ENCODE assay signal across 8 mouse cellular contexts in the genomic region with DNA sequence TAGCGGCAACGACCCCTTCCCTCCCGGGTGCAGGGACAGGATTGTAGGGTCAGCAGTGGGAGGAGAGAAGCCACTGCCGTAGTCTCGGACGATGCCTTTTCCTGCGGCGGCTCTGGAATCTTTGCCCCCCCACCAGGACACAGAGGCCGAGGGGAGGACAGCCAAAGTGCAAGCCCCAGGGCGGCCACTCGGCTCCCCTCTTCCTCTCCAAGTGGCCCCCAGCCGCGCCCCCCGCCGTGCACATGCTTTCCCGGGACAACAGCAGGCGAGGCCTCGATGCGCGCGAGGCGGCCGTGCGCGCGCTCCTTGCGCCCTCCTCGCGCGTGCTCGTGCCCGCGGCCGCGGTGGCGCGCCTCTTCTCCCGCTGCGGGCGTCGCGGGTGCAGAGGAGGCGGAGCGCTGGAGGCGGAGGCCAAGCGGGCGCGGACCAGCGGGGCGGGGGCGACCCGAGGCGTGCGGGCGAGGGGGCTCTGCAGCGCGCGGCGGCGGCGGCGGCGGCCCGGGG.
DNase-seq lines count a peak whose midpoint lies in the region; ATAC-seq and TF ChIP-seq lines count a peak whose summit lies in the region.

No protein-coding gene starts in this region.

- under 1% methylated on average over 37 of the region's 64 CpGs for WGBS in intestine, postnatal 0 days
- WGBS in midbrain, embryonic 11.5 days, result 0% methylated on average over 44 of the region's 64 CpGs
- 1% methylated on average over 60 of the region's 64 CpGs for WGBS in small intestine, adult 2 months

- ATAC-seq in intestine, postnatal 0 days, result peak; percentile 89
- ATAC-seq in midbrain, embryonic 11.5 days (ENCODE audit: low FRiP score), result peak; percentile 92
- no peak for ATAC-seq in activated CD4-positive, CD25-positive, alpha-beta regulatory T cell, adult 4 months

- peak; percentile 93 for DNase-seq in adrenal gland, postnatal 10 days
- DNase-seq in embryo, embryonic 10.5 days (ENCODE audit: low spot score), result peak; percentile 91
- peak; percentile 74 to 86 for DNase-seq in gastrocnemius, postnatal 4 days (ENCODE audit: low spot score in 2 of 2)
- DNase-seq in left cerebral cortex, postnatal 4 days, result peak; percentile 87
- DNase-seq in midbrain, embryonic 11.5 days (ENCODE audit: low spot score, missing footprints), result peak; percentile 100

- peak overlapping the region; percentile 73 for H3K9ac ChIP-seq in intestine, postnatal 0 days (ENCODE audit: low read depth, low read length)
- H3K9ac ChIP-seq in midbrain, embryonic 11.5 days (ENCODE audit: low read length), result peak overlapping the region; percentile 93

- H3K4me1 ChIP-seq in intestine, postnatal 0 days (replicated peaks; ENCODE audit: control insufficient read depth, insufficient read depth, low read length), result no peaks in the 10 kb centered on the region; the same call in 1 of the 2 replicates
- peaks cover 19% of the 10 kb centered on the region for H3K4me1 ChIP-seq in midbrain, embryonic 11.5 days (ENCODE audit: control insufficient read depth, insufficient read depth, low read length)
- H3K4me1 ChIP-seq in small intestine, adult 2 months (ENCODE audit: control insufficient read depth, insufficient read depth, insufficient read length, low read length), result no peaks in the 10 kb centered on the region; the same call in 1 of the 2 replicates

- intact Hi-C loops in left cerebral cortex, postnatal 4 days (cut with DNase I), result loop anchor here (5.0 to 10.0 kb wide), 2 partner anchors 60 to 123 kb away; no protein-coding TSS in a partner anchor

- H3K4me2 ChIP-seq in intestine, postnatal 0 days (replicated peaks; ENCODE audit: low read depth), result peak overlapping the region; percentile 93
- H3K4me2 ChIP-seq in midbrain, embryonic 11.5 days, result peak overlapping the region; percentile 69

- TF ChIP-seq POLR2A in small intestine, adult 2 months (IDR thresholded peaks at IDR 0.05; ENCODE audit: low read depth, low read length), result peak; percentile 53

- no peaks in the 10 kb centered on the region for H3K9me3 ChIP-seq in intestine, postnatal 0 days (ENCODE audit: control insufficient read depth)
- H3K9me3 ChIP-seq in midbrain, embryonic 11.5 days (ENCODE audit: control insufficient read depth, low read length), result no peaks in the 10 kb centered on the region

- TF ChIP-seq CTCF in intestine, postnatal 0 days (IDR thresholded peaks at IDR 0.05; ENCODE audit: low read depth), result 0 out of 2 replicates have a peak, but pooled peaks have one; percentile 5
- TF ChIP-seq CTCF in small intestine, adult 2 months (IDR thresholded peaks at IDR 0.05; ENCODE audit: extremely low read depth, insufficient read length, insufficient replicate concordance, low read depth, low read length), result no peak

- peak overlapping the region; percentile 70; the same call in 1 of the 2 replicates for H3K27ac ChIP-seq in intestine, postnatal 0 days (ENCODE audit: low read depth, low read length)
- peak overlapping the region; percentile 68 for H3K27ac ChIP-seq in midbrain, embryonic 11.5 days (ENCODE audit: low read depth, low read length)
- no peak overlapping the region for H3K27ac ChIP-seq in small intestine, adult 2 months (ENCODE audit: insufficient read depth, low read depth, low read length)

- peak overlapping the region; percentile 67 for H3K4me3 ChIP-seq in intestine, postnatal 0 days (ENCODE audit: low read depth, low read length)
- peak overlapping the region; percentile 86 for H3K4me3 ChIP-seq in midbrain, embryonic 11.5 days (ENCODE audit: low read depth, low read length)
- peak overlapping the region; percentile 76 for H3K4me3 ChIP-seq in small intestine, adult 2 months (ENCODE audit: low read depth, low read length)

- H3K27me3 ChIP-seq in intestine, postnatal 0 days (replicated peaks; ENCODE audit: control insufficient read depth, insufficient read depth, low read length), result no peaks in the 10 kb centered on the region
- no peaks in the 10 kb centered on the region for H3K27me3 ChIP-seq in midbrain, embryonic 11.5 days (ENCODE audit: control insufficient read depth, insufficient read depth, low read length)
- H3K27me3 ChIP-seq in small intestine, adult 2 months (ENCODE audit: control insufficient read depth, insufficient read depth, low read length), result no peaks in the 10 kb centered on the region

- H3K36me3 ChIP-seq in intestine, postnatal 0 days (ENCODE audit: control insufficient read depth, insufficient read depth), result no peaks in the 10 kb centered on the region
- H3K36me3 ChIP-seq in midbrain, embryonic 11.5 days (ENCODE audit: control insufficient read depth, insufficient read depth, low read length), result no peaks in the 10 kb centered on the region
- H3K36me3 ChIP-seq in small intestine, adult 2 months (ENCODE audit: control insufficient read depth, insufficient read depth, low read length), result no peaks in the 10 kb centered on the region
